Mouse (Mus musculus) heart, adult 2 months (tissue): ENCODE results near the gene Acot2.

Experiments
- CTCF ChIP-seq: fragments of 200-600 bp; IDR thresholded peaks from 2 replicates; pipeline ENCODE4 v1.8.1; 2022; ENCODE audit warnings: antibody characterized with exemption, mild to moderate bottlenecking, moderate library complexity
- EP300 ChIP-seq: fragments of 200-500 bp; IDR thresholded peaks from 2 replicates; pipeline ENCODE4 v1.6.1; 2011; ENCODE audit warnings: low read depth, low read length, control low read depth; ENCODE audit not compliant: insufficient read depth
- POLR2A ChIP-seq: fragments of 200-500 bp; IDR thresholded peaks from 2 replicates; pipeline ENCODE4 v1.6.1; 2011; ENCODE audit warnings: mild to moderate bottlenecking, low read depth, low read length, control low read depth; ENCODE audit not compliant: insufficient read depth

DNA sequence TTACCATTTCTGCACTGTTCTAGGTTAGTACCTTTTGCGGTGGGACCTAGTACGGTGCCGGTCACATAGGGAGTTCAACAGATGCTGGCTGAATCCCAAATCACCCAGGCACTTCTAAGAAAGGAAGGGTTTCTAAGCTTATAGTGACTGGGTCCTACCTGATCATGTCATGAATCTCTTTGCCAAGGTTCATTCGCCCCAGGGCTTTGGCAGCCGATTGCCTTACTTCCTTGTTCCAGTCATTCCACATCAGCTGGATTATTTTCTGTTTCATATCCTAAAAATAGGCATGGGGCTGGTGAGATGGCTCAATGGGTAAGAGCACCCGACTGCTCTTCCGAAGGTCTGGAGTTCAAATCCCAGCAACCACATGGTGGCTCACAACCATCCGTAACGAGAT is 29.4 kb upstream of the Acot2 start:
- TF ChIP-seq CTCF = no peak
- TF ChIP-seq POLR2A = no peak
- TF ChIP-seq EP300 = no peak
